Mouse (Mus musculus) heart, embryonic 13.5 days (tissue): Measurements from ENCODE around the gene Lamtor3. TPM values are rescaled to one million over a fixed set of nuclear protein-coding genes. Genes with fewer than 3 reads are reported as not detected.

ENCODE experiments used
- ATAC-seq: fragments of 200-750 bp; cut with Nextera tagmentation; 2 replicates; pipeline ENCODE4 v1.8.0; 2017; ENCODE audit warnings: moderate TSS enrichment; ENCODE audit not compliant: insufficient number of reproducible peaks, low FRiP score, low TSS enrichment; ENCODE audit errors: extremely low read depth
- H3K27ac ChIP-seq: fragments of 300-500 bp; sonication (generic); replicated peaks from 2 replicates; pipeline ENCODE4 v1.5.1; 2015; ENCODE audit warnings: moderate library complexity, mild to moderate bottlenecking, inconsistent platforms
- H3K27me3 ChIP-seq: fragments of 300-500 bp; sonication (generic); replicated peaks from 2 replicates; pipeline ENCODE4 v1.6.1; 2015; ENCODE audit warnings: mild to moderate bottlenecking, inconsistent platforms
- H3K36me3 ChIP-seq: fragments of 300-500 bp; sonication (generic); 2 replicates; pipeline ENCODE4 v1.6.1; 2015; ENCODE audit warnings: mild to moderate bottlenecking, inconsistent platforms
- H3K4me1 ChIP-seq: fragments of 300-500 bp; sonication (generic); 2 replicates; pipeline ENCODE4 v1.6.1; 2015; ENCODE audit warnings: inconsistent platforms
- H3K4me2 ChIP-seq: fragments of 300-500 bp; sonication (generic); 2 replicates; pipeline ENCODE4 v1.6.1; 2015; ENCODE audit warnings: inconsistent platforms, mild to moderate bottlenecking, moderate library complexity
- H3K4me3 ChIP-seq: fragments of 300-500 bp; sonication (generic); 2 replicates; pipeline ENCODE4 v1.5.1; 2015; ENCODE audit warnings: moderate library complexity, mild to moderate bottlenecking, inconsistent platforms
- H3K9ac ChIP-seq: fragments of 300-500 bp; sonication (generic); 2 replicates; pipeline ENCODE4 v1.6.1; 2015; ENCODE audit warnings: inconsistent platforms, mild to moderate bottlenecking, moderate library complexity
- H3K9me3 ChIP-seq: fragments of 300-500 bp; sonication (generic); 2 replicates; pipeline ENCODE4 v1.6.1; 2016; ENCODE audit warnings: inconsistent platforms
- WGBS: fragments of 180-500 bp; shearing (Covaris S2); methylation state at CpG from one replicate; pipeline ENCODE4 v1.1.7; 2015; ENCODE audit warnings: mixed read lengths; 5-methylcytosine and 5-hydroxymethylcytosine counted together
- polyA plus RNA-seq: library from polyadenylated mRNA; unstranded; fragments of >200 nt; fragmentation: Nextera tagmentation; extraction: Ambion mirVana; gene quantifications from 2 replicates; pipeline ENCODE4 v1.2.1, GENCODE M21; 2015

The Lamtor3 gene
- polyA plus RNA-seq, 1 experiment from 2014 or later = 85.4 TPM

DNA sequence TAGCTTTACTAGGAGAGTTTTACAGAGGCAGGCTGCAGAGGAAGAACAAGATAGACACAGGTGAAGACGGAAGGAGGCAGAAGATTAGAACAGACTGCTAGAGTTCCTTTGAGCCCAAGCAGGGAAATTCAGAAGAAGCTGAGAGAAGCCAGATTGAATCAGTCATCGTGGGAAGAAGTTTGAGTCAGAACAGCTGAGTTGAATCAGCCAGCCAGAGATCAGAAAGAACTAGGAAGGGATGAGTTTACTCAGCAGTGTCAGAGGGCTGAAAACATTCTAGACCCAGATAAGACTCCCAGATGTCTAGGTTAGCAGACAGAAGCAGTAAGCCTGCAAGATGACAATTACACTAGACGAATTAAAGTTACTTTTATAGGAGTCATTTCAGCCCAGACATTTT lies 15.7 kb downstream of the Lamtor3 start:
- Histone ChIP-seq H3K9me3 (no peaks in the 10 kb centered on the region), H3K27ac (no peak overlapping the region), H3K36me3 (peaks cover 73% of the 10 kb centered on the region), H3K4me1 (peaks cover 9% of the 10 kb centered on the region), H3K27me3 (no peaks in the 10 kb centered on the region), H3K4me2 (no peak overlapping the region), H3K4me3 (no peak overlapping the region), H3K9ac (no peak overlapping the region)
- WGBS = 57% methylated on average over 3 of the region's 3 CpGs
- no peak for ATAC-seq

DNA sequence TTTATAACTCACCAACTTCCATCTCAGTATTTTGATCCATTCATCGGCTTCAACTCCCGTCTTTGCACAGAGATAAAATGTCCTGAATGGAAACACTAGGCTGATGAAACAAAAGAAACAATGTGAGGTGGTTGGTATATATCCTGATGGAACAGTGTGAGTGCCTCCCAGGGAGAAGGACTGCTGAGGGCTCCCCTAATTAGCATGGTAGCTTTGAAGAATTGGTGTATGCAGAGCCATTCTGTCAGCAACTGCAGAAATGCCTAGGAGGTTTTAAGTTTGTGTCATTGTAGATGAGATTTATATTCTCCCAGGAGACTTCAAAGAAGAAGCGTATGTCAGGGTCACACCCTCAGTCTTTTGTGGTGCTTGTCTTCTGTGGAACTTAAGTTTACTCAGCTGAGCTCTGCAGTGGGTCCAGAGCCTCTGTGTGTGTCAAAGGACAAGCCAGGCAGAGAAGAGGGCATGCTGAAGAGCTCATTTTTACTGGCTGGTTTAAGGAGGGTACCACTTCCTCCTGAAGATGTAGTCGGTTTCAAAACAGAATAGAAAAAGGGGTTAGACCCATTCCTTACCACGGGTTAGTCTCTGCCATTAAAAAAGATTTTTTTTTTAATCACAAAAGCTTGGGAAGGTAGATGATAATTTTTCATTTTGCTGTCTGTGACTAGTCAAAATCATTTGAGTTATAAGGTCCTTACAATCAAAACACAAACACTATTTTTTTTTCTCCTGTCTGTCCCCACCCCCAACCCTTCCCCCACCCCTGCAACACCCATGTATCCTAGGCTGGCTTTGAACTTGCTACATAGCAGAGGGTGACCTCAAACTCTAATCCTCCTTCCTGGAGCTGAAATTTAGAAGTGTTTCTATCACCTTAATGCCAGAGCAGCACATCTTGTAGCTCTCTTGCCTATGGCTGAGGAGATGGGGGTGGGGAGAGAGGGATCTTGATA lies 17.5 kb downstream of the Lamtor3 start:
- Histone ChIP-seq H3K9me3 (no peaks in the 10 kb centered on the region), H3K27ac (no peak overlapping the region), H3K36me3 (peaks cover 55% of the 10 kb centered on the region), H3K27me3 (no peaks in the 10 kb centered on the region), H3K4me1 (peaks cover 19% of the 10 kb centered on the region), H3K4me3 (no peak overlapping the region), H3K4me2 (no peak overlapping the region), H3K9ac (no peak overlapping the region)
- ATAC-seq = no peak
- 61% methylated on average over 5 of the region's 5 CpGs for WGBS

DNA sequence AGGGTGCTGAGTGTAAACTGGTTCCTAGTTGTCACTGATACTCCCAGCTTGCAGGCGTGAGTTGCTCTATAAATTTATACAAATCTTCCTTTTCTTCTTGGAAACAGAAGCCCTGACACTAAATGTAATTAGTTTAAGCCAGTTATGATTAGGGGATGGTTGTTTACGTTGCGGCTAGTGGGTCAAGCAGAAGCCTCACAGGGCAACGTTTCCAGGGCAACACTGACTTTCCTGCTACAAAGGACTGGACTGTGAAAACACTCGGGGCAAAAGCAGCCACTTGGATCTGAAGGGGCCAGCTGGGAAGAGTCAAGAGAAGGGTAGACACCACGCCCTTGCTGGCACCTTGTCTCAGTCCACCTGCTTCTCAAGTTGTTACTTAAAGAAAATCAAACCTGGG lies 18.2 kb downstream of the Lamtor3 start:
- Histone ChIP-seq H3K9ac (no peak overlapping the region), H3K9me3 (no peaks in the 10 kb centered on the region), H3K27ac (no peak overlapping the region), H3K4me2 (no peak overlapping the region), H3K27me3 (no peaks in the 10 kb centered on the region), H3K36me3 (peaks cover 49% of the 10 kb centered on the region), H3K4me3 (no peak overlapping the region), H3K4me1 (peaks cover 26% of the 10 kb centered on the region)
- ATAC-seq = no peak
- 45% methylated on average over 6 of the region's 6 CpGs for WGBS

DNA sequence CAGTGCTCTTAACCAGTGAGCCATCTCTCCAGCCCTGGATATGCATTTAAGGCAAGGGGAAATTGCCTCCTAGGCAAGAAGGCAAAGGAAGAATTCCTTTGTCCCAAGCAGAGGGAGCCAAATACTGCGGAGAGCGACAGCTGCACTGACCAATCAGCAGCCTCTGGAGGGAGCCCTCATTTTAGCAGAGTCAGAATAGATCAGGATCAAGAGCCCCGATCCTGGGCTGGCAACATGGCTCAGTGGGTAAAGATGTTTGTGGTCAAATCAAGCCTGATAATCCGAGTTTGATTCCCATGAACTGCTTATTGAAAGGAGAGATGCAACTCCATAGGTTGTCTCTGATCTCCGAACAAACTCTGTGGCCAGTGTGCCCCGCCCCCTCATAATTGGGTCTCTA lies 20.3 kb downstream of the Lamtor3 start:
- H3K4me1 ChIP-seq = peaks cover 36% of the 10 kb centered on the region
- no peak for ATAC-seq
- WGBS = 34% methylated on average over 6 of the region's 6 CpGs

DNA sequence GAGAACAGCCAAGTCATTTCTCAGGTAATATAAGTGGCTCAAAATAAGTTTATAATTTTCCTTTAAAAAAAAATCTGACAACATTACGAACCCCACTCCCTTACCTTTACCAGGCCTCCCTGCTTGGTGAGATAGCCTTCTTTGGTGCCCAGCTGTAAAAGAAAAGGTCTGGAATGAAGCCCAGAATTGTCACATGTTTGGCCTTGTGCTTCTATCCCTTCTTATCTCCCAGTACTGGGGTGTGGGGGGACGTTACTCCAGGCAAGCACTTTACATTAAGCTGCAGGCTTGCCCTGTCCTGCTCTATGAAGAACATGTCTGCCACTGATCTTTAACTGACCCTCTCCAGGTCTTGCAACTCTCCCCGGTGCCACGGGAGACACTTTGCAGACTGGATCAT lies 22.5 kb downstream of the Lamtor3 start:
- WGBS = 12% methylated on average over 4 of the region's 4 CpGs
- Histone ChIP-seq H3K4me3 (no peak overlapping the region), H3K4me2 (peak overlapping the region; percentile 33), H3K27ac (peak overlapping the region; percentile 91), H3K36me3 (peaks cover 19% of the 10 kb centered on the region), H3K4me1 (peaks cover 36% of the 10 kb centered on the region), H3K9ac (no peak overlapping the region), H3K27me3 (no peaks in the 10 kb centered on the region), H3K9me3 (no peaks in the 10 kb centered on the region)
- peak; percentile 81; the same call in 1 of the 2 replicates for ATAC-seq

More for the DNA sequence above, 20.3 kb downstream of the Lamtor3 start:
- Histone ChIP-seq H3K4me2 (peak overlapping the region; percentile 58), H3K9me3 (no peaks in the 10 kb centered on the region), H3K9ac (0 out of 2 replicates have a peak overlapping the region, but pooled peaks have one; percentile 8), H3K36me3 (peaks cover 30% of the 10 kb centered on the region), H3K27ac (0 out of 2 replicates have a peak overlapping the region, but pooled peaks have one; percentile 9), H3K4me3 (peak overlapping the region; percentile 31), H3K27me3 (no peaks in the 10 kb centered on the region)

DNA sequence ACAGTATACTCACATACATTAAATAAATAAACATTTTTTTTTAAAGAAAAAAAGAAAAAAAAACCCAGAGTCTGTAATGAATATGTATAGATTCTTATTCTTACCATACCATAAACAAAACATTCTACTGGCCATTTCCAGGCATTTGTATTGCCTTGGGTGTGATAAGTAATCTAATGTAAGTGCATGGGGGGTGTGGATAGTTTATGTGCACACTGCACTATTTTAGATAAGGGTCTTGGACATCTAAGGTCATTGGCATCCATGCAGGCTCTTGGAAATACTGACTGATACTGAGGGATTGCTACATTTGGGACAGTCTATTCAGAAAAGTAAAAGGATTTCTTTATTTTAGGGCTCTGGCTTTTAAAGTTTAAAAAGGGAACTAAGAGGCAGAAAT lies 23.2 kb downstream of the Lamtor3 start:
- H3K9me3 ChIP-seq = no peaks in the 10 kb centered on the region
- no peak overlapping the region for H3K4me3 ChIP-seq
- peaks cover 19% of the 10 kb centered on the region; the same call in 1 of the 2 replicates for H3K36me3 ChIP-seq
- H3K27me3 ChIP-seq = no peaks in the 10 kb centered on the region
- peak overlapping the region; percentile 91 for H3K27ac ChIP-seq
- no peak for ATAC-seq
- no peak overlapping the region for H3K9ac ChIP-seq
- no peak overlapping the region for H3K4me2 ChIP-seq
- peaks cover 36% of the 10 kb centered on the region for H3K4me1 ChIP-seq

DNA sequence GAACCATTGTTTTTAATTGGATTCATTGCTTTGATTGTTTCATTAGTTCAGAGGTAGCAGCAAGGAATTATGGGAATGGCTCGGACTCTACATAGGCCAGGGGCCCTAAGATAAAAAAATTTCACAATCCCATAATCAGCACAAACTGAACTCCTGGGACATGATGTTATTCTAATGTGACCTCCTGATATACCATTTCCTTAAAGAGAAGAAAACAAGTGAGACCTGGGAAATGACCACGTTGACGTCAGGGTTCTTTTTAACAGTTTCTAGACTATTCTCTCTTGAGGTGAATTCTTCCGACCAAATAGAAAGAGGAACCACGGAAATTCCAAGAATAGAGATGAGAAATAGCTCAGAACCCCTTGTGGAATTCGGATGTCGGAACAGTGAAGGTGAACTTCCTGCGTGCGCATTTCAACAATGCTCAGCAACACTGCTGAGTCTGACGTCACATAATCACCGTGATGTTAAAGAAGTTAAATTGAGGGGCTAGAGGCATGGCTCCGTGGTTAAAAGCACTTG lies 23.9 kb downstream of the Lamtor3 start:
- Histone ChIP-seq H3K36me3 (peaks cover 25% of the 10 kb centered on the region; the same call in 1 of the 2 replicates), H3K27me3 (no peaks in the 10 kb centered on the region), H3K9ac (no peak overlapping the region), H3K9me3 (no peaks in the 10 kb centered on the region), H3K4me2 (no peak overlapping the region), H3K4me3 (no peak overlapping the region), H3K4me1 (peaks cover 36% of the 10 kb centered on the region), H3K27ac (peak overlapping the region; percentile 91; the same call in 1 of the 2 replicates)
- no peak for ATAC-seq
- WGBS = 72% methylated on average over 12 of the region's 12 CpGs

DNA sequence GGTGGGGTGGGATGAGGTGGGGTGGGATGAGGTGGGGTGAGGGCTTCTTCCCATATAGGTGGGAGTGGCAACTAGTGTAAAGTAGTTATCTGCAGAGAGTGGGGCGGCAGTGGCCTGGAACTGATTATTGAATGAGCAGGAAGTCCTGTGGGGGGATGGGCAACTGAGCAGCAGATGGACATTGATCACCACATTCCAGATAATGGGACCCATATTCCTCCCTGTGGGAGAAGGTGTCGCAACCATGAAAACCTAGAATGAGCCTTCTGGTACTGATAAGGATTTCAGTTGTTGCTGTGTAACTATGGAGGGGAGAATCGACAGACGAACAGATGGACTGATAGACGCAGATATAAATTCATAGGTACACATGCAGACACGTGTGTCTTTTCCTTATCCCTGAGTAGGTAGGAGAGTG lies 25.4 kb downstream of the Lamtor3 start:
- WGBS = 68% methylated on average over 6 of the region's 6 CpGs
- no peak overlapping the region for H3K4me2 ChIP-seq
- H3K4me1 ChIP-seq = peaks cover 38% of the 10 kb centered on the region
- no peak overlapping the region for H3K27ac ChIP-seq
- no peak for ATAC-seq
- no peak overlapping the region for H3K9ac ChIP-seq
- peaks cover 27% of the 10 kb centered on the region for H3K36me3 ChIP-seq
- no peak overlapping the region for H3K4me3 ChIP-seq
- no peaks in the 10 kb centered on the region for H3K27me3 ChIP-seq
- no peaks in the 10 kb centered on the region for H3K9me3 ChIP-seq

DNA sequence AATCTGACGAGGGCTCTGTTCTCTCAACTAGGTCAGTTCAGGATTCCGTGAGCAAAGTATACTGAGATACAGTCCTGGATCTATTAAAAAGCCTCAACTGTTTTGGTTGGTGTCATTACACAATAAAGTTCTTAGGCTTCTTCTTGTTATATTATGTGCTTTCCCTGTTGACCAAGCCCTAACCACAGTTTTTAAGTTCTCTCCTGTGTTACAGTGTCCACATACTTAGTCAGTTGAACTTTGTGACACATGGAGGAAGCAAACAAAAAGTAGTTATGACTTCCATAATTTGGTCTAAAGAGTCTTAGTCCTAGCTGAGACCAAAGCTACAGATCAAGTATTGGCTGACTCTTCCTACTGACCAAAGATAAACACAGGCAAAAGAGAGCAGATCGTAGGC lies 28.5 kb downstream of the Lamtor3 start:
- peaks cover 35% of the 10 kb centered on the region for H3K36me3 ChIP-seq
- H3K27ac ChIP-seq = no peak overlapping the region
- H3K4me2 ChIP-seq = no peak overlapping the region
- H3K4me1 ChIP-seq = peaks cover 32% of the 10 kb centered on the region
- H3K9me3 ChIP-seq = no peaks in the 10 kb centered on the region
- no peaks in the 10 kb centered on the region for H3K27me3 ChIP-seq
- no peak overlapping the region for H3K9ac ChIP-seq
- no peak overlapping the region for H3K4me3 ChIP-seq
- 78% methylated on average over 3 of the region's 3 CpGs for WGBS
- ATAC-seq = no peak

DNA sequence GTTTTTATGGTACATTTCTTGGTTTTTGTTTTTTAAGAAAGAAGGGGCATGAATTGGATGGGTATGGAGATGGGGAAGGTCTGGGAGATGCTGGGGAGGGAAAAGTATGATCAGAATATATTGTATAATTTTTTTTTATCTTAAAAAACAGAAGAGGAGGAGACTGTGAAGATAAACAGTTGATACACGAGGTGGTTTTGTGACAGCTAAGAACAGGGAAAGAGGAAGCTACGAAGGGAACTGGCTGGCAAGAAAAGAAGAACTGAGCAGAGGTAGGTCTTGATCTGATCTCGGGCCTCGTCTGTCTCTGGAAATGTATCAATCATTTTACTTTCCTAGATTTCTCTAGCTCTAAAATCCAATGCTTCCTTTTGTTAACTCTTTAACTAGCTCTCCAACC lies 29.2 kb downstream of the Lamtor3 start:
- no peaks in the 10 kb centered on the region for H3K27me3 ChIP-seq
- H3K9ac ChIP-seq = no peak overlapping the region
- H3K9me3 ChIP-seq = no peaks in the 10 kb centered on the region
- no peak overlapping the region for H3K27ac ChIP-seq
- peaks cover 35% of the 10 kb centered on the region for H3K36me3 ChIP-seq
- peaks cover 32% of the 10 kb centered on the region for H3K4me1 ChIP-seq
- H3K4me3 ChIP-seq = no peak overlapping the region
- ATAC-seq = no peak
- 67% methylated on average over 4 of the region's 4 CpGs for WGBS
- H3K4me2 ChIP-seq = no peak overlapping the region

DNA sequence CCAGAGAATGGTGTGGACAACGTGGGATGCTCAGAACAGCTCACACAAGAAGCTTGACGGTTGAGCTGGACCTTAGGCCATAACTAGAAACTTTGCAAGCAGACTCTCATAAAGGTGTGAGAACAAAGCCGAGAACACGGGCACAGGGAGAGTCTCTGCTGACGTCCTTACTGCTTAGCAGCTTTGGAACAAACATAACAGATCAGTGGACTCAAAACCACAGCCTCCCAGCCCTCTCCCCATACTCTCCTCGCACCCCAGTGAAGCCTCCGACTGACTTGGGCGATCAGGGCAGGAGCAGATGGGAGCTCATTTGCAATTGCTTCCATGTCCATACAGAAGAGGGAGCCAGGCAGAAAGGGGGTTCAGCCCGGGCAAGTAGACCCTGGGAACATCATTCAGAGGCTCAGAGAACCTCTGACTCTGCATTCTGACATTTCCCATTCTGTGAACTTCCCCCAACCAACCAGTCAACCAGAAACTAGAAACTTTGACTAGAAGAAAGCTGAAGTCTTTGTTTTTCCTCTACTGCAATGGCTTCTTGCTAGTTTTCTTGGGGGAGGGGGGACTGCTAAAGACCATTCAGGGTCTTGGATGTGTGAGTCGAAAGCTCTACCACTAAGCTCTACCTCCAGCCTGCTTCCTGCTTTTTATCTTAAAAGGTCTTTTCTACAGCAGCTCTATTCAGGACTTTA lies 32.0 kb downstream of the Lamtor3 start:
- no peak for ATAC-seq
- WGBS = 76% methylated on average over 10 of the region's 10 CpGs
- Histone ChIP-seq H3K4me2 (no peak overlapping the region), H3K36me3 (peaks cover 28% of the 10 kb centered on the region), H3K4me3 (no peak overlapping the region), H3K27ac (no peak overlapping the region), H3K9me3 (no peaks in the 10 kb centered on the region), H3K27me3 (no peaks in the 10 kb centered on the region), H3K4me1 (peaks cover 55% of the 10 kb centered on the region), H3K9ac (no peak overlapping the region)
